Mouse (Mus musculus) intestine, embryonic 16.5 days (tissue): ENCODE measurements around the gene Faim. TPM values are rescaled to one million over a fixed set of nuclear protein-coding genes. Genes with fewer than 3 reads are reported as not detected.

Experiments used
- polyA plus RNA-seq: library from polyadenylated mRNA; unstranded; fragments of >200 nt; fragmentation: Nextera tagmentation; extraction: Ambion mirVana; gene quantifications from 2 replicates; pipeline ENCODE4 v1.2.1, GENCODE M21; 2015

Faim gene
- polyA plus RNA-seq, 1 experiment from 2014 or later: 36.9 TPM

Other genes starting within 250 kb of the Faim start
- not detected in 2 replicates for gene Prr23a1, start 143.9 kb upstream of the Faim start, polyA plus RNA-seq
- not detected in 2 replicates for gene Prr23a2, start 129.9 kb upstream of the Faim start, polyA plus RNA-seq
- gene Prr23a3, start 121.6 kb upstream of the Faim start, polyA plus RNA-seq: not detected in 2 replicates
- gene 7420426K07Rik, start 83.3 kb upstream of the Faim start, polyA plus RNA-seq: not detected in 2 replicates
- not detected in 2 replicates for gene Foxl2, start 31.1 kb upstream of the Faim start, polyA plus RNA-seq
- 33.1 and 39.2 TPM in 2 replicates for gene Gm1123, start 49.3 kb downstream of the Faim start, polyA plus RNA-seq
- gene Pik3cb, start 154.2 kb downstream of the Faim start, polyA plus RNA-seq: 0.72 and 0.73 TPM in 2 replicates